Mouse (Mus musculus) liver, adult 10 weeks (tissue): ENCODE data around the gene Aaed1. TPM values are rescaled to one million over a fixed set of nuclear protein-coding genes. Genes with fewer than 3 reads are reported as not detected.

ENCODE experiments used
- polyA plus RNA-seq: library from polyadenylated mRNA; stranded (reverse); fragments of 350-450 nt; fragmentation: Illumina TruSeq; extraction: RNeasy Lipid Tissue Mini Kit (QIAGEN cat#74804); gene quantifications from one replicate; pipeline ENCODE4 v1.2.3, GENCODE M21; 2014; ENCODE audit warnings: low read depth, low replicate concordance

The Aaed1 gene
- polyA plus RNA-seq: 108 TPM

GRCm38 (mm10) chr13:64312024-64312915 is at the start of gene Aaed1:
Gene Aaed1 (minus strand): TSS chr13:64312710.

GRCm38 (mm10) chr13:64274879-64275753 is 37.4 kb downstream of the Aaed1 start, which contains the start of gene Cdc14b:
Gene Cdc14b (minus strand): TSS chr13:64275290.

Other genes with a start within 250 kb of the Aaed1 start
- gene Hsd17b3, start 223.5 kb downstream of the Aaed1 start, polyA plus RNA-seq: not detected
- 82.7 TPM for gene Slc35d2, start 183.3 kb downstream of the Aaed1 start, polyA plus RNA-seq
- gene Zfp367, start 159.5 kb downstream of the Aaed1 start, polyA plus RNA-seq: 25.0 TPM
- 35.7 TPM for gene Habp4, start 150.9 kb downstream of the Aaed1 start, polyA plus RNA-seq
- 32.3 TPM for gene Cdc14b, start 37.4 kb downstream of the Aaed1 start, polyA plus RNA-seq
- 447 TPM for gene Ctsl, start 58.2 kb upstream of the Aaed1 start, polyA plus RNA-seq
- 0.69 TPM for gene Cdk20, start 119.6 kb upstream of the Aaed1 start, polyA plus RNA-seq
- gene Fam240b, start 185.1 kb upstream of the Aaed1 start, polyA plus RNA-seq: not detected